Mouse (Mus musculus) C2C12 (cell line): Measurements from ENCODE around the gene Psenen.

Source experiments
- CTCF ChIP-seq: IDR thresholded peaks from one replicate; pipeline ENCODE4 v1.5.1; 2011; ENCODE audit not compliant: control insufficient read depth, insufficient read depth, insufficient read length
- MAX ChIP-seq: IDR thresholded peaks from one replicate; pipeline ENCODE4 v1.6.1; 2011; ENCODE audit warnings: mild to moderate bottlenecking, control low read depth
- MYOD1 ChIP-seq: IDR thresholded peaks from one replicate; pipeline ENCODE4 v1.6.1; 2011; ENCODE audit warnings: low read depth; ENCODE audit not compliant: control insufficient read depth, insufficient read length
- USF1 ChIP-seq: IDR thresholded peaks from one replicate; pipeline ENCODE4 v1.6.1; 2011; ENCODE audit warnings: low read depth, mild to moderate bottlenecking, control low read depth, moderate library complexity

- TF ChIP-seq CTCF, result no peak
- no peak for TF ChIP-seq MAX
- no peak for TF ChIP-seq MYOD1
- no peak for TF ChIP-seq USF1
Measured at GRCm38 (mm10) chr7:30560296-30560695, 3.1 kb downstream of the Psenen start.
